Mouse (Mus musculus): ENCODE results near the gene Timd2.
A peak's percentile ranks its signal among the peaks of the same experiment; 100 is the strongest.
"Not testable (repeated sequence)": the region's sequence is repeated elsewhere in the genome, so short reads cannot be mapped to it uniquely, and the experiment has no call there.

Timd2 gene

DNA sequence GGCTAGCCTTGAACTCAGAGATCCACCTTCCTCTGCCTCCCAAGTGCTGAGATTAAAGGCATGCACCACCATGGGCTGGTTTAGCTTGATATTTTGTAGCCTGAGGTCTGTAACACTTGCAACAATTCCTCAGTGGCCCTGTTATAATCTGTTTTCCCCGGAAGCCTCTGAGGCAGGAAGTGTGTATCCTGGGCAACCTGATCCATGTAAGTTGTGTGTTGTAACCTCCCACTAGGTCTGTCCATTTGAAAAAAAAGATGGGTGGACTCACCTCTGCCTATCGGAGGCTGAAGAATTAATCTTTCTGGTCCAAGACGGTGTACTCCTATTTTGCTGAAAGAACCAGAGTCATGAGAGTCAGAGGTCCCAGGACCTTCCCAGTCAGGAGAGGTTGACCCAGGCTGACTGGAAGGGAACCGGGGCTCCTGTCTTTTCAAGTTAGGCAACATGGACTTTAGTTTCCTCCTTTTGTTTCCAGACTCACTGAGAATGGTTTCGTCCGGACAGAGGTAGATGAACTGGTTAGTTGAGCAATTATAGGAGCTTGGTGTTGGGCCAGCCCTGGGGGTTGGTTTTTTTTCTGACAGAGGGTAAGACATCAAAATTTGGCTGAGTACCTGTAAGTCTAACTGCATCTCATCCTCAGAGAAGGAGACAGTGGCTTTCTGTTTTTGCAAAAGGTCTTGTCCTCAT lies at the start of gene Timd2:
Gene Timd2, minus strand, starts transcription at position 398 of the 693 bp plus-strand sequence.
- no peak for DNase-seq (ENCODE audit: low spot score in 2 of 2)

DNA sequence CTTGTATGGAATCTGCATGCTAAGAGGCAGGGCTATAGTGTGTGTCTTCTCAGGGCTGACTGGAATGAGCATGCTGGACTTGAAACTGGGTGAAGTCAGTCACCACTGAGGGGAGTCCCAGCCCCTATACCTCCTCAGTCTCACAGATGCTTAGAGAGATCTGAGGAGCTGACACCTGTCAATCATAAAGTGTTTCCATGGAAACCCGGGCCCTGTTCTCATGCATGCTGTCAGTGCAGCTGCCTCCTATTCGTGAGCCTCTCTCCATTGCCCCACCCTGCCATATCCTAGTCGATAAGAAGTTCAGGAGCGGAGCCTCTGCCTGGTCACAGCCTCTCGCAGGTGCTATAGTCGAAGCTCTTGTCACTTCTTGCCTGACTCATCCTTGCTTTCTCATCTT lies 48.9 kb upstream of the Timd2 start:
- DNase-seq (ENCODE audit: low spot score in 2 of 2), result not testable (repeated sequence)

DNA sequence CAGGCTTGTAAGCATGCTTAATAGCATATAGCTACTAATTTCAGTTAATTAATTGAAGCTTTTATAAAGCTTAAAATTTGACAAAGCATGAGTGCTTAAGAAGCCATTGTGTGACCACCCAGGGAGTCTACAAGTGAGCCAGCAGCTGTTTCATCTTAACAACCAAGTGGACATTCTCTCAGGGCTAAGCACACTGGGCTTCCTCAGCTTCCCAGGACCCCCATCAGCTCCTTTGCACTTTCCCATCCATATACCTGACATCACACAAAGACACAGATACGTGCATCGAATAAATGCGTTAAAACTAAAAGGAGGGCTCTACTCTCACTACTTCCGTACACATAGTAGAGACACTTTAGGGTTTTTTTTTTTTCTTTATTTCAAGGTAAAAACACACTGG lies 47.8 kb upstream of the Timd2 start:
- DNase-seq (ENCODE audit: low spot score in 2 of 2), result no peak

DNA sequence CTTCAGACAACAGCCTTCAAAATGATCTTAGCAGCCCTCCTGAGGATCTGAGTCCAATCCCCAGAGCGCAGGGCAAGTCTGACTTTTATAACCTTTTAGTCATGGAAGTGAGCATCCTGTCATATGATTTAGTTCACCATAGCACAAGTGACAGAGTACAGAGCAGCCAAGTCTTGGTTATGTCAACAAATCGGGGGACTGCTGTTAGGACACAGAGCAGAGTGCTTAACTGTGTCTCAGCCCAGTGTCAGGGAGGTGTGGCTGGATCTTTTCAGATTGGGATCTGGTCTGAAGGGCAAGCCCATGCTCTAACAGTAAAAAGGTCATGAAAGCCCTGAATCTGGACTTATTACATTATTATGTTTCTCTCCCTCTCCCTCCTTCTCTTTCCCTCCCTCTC lies 46.8 kb upstream of the Timd2 start:
- no peak for DNase-seq (ENCODE audit: low spot score in 2 of 2)

DNA sequence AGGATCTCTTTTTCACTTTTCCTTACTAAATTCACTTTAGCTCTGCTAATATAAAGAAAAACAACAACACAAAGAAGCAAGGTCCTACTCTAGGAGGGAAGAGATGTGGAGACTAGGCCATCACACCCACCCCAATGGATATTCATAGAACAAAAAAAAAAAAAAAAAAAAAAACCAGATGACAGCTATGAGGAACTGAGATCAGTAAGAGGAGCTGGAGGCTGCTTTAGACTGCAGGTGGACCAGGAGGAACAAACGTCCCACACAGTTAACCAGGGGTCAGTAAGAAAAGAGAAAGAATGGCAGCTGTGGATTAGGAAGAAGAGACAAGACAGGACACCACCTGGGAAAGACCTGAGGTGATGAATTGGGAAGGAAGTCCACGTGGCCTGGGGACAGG lies 41.1 kb upstream of the Timd2 start:
- DNase-seq (ENCODE audit: low spot score in 2 of 2), result no peak

DNA sequence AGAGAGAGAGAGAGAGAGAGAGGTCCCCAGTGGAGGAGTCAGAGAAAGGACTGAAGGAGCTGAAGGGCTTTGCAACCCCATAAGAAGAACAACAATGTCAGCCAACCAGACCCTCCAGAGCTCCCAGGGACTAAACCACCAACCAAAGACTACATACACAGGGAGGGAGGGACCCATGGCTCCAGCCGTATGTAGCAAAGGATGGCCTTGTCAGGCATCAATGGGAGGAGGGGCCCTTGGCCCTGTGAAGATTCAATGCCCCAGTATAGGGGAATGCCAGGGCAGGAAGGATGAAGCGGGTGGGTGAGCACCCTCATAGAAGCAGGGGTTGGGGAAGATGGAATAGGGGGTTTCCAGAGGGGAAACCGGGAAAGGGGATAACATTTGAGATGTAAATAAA lies 34.9 kb upstream of the Timd2 start:
- no peak for DNase-seq (ENCODE audit: low spot score in 2 of 2)

DNA sequence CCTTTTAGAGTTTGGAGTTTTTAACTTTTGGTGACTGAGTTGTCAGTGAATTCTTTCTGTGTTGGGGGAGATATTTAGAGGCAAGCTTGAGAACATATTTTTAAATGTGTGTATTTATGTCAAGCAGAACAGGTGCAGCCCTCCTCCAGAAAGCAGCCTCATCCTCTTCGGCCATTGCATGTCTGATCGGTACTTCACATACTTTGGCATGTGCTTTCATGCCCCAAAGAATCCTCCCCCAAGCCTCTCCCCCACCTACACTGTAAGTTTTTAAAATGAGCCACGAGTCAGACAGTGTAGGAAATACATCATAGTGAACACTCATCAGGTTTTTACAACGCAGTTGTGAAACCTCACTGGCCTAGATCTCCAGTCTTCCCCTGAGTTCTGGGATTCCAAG lies 34.0 kb upstream of the Timd2 start:
- no peak for DNase-seq (ENCODE audit: low spot score in 2 of 2)

DNA sequence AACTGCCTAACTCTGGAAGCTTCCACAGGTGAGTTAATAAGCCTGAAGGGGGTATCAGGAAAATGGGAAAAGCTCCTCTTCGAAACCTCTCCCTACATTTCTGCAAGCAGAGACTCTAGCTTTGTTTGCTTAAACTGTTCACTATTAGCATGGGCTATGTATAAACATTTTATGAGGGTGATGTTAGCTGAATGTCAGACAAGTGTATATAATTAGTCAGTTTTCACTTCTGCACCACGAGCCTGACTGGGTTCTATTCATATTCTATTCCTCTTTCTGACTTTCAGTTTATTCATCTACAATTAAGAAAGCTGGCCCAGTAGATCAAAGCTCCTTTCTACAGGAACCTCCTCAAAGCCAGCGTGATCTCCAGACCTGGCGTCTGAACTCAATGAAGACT lies 32.6 kb upstream of the Timd2 start:
- DNase-seq (ENCODE audit: low spot score in 2 of 2), result no peak

DNA sequence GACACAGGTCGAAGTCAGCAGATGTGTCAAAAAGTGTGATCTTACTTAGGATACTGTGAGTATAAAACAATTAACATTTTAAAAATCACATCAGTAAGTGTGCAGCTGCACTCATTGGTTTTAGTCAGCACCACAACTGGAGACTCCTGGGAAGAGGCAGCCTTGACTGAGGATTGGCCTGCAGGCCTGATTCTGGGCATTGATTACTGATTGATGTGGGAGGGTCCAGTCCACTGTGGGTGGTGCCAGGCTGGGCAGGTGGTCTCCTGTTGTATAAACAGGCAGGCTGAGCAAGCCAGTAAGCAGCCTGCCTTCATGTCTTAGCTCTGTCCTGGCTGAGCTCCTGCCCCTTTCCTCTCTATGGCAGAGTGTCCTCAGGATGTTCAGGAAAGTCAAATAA lies 28.2 kb upstream of the Timd2 start, which contains the start of gene Havcr1:
Gene Havcr1, plus strand, starts transcription at position 5 of the 400 bp plus-strand sequence.
- not testable (repeated sequence) for DNase-seq (ENCODE audit: low spot score in 2 of 2)

DNA sequence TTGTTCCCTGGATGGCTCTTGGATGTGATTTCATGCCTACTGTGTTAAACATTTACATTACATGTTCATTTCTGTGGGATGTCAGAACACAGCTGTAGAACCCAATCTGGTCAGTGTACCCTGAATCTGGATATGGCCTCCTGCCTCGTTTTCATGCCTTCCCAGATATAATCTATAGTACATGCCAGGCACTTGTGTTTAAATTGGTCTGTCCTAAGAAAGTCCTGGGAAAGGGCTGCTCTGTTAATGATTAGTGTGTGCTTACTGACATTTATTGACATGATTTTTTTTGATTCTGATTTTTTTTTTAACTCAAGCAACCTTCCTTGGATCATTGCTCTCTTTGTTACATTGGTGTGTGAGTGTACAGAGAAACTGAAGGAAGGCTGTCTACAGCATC lies 27.8 kb upstream of the Timd2 start:
- no peak for DNase-seq (ENCODE audit: low spot score in 2 of 2)

DNA sequence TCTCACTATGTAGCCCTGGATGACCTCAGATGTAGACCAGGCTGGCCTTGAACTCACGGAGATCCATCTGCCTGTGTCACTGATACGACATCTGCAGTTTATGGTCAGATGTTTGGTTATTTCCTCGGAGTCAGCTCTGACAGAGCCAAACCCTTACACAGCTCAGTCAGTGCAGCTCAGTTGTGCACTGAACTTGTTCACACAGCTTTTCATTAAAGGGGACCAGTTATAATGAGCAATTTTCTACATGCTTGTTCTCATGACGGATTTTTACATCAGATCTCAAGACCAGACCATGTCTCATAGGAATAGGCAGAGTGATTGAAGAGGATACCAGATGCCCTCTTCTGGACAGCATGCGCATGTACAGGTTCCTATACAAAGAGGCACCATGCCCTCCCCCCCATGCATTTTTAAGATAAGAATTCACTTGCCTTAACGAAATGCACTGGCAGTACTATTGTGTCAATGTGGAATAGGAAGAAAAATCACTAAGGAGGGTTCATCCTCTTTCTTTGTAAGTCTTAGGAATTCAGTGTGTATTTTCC lies 26.5 kb upstream of the Timd2 start:
- DNase-seq (ENCODE audit: low spot score in 2 of 2), result no peak

DNA sequence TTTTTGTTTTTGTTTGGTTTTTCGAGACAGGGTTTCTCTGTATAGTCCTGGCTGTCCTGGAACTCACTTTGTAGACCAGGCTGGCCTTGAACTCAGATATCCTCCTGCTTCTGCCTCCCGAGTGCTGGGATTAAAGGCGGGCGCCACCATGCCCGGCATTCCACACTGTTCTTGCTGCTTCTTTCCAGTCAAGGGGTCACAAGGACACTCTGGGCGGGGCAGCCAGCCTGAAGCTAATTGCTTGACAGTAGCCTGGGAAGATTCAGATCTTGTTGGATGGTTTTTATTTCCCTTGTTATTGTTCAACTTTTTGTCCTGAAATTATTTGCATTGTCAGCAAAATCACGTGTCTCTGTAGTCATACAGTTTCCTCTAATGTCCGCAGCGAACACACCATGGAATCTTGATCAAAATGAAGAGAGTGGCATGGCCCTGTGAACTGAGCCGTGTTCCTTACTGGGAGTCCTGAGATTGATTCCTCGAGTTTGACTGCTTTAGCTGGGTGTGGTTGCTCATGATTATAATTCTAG lies 24.7 kb upstream of the Timd2 start:
- no peak for DNase-seq (ENCODE audit: low spot score in 2 of 2)

DNA sequence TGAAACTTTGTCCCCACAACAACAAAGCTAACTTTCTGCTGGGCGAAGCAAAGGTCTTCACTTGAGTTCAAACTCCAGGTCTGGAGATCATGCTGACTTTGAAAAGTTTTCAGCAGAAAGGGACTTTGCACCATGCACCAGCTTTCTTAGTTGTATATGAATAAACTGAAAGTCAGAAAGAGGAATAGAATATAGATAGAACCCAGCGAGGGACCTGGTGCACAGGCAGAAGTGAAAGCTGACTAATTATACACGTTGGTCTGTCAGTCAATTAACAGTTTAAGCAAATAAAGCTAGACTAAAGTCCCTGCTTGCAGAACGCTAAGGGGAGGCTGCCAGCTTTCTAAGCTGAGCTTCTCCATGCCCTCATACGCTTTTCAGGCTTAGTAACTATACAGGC lies 8.0 kb downstream of the Timd2 start:
- no peak for DNase-seq (ENCODE audit: low spot score in 2 of 2)

DNA sequence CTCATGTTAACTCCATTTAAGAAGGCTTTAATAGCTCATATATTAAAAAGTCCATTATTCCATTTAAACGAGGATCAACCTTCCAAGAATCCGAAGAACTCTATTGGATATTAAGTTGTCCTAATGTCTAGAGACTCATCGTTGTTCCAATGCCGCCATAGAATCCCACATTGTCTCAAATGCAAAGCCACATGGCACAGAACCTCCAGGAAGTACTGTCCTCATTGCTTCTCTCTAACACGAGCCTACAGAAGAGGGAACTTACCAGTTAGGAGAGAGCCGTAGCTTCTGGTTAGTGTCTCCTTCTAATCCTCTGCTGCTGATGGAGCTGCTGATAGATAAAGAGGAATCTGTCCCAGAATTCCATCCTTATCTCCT lies 8.6 kb downstream of the Timd2 start:
- no peak for DNase-seq (ENCODE audit: low spot score in 2 of 2)

DNA sequence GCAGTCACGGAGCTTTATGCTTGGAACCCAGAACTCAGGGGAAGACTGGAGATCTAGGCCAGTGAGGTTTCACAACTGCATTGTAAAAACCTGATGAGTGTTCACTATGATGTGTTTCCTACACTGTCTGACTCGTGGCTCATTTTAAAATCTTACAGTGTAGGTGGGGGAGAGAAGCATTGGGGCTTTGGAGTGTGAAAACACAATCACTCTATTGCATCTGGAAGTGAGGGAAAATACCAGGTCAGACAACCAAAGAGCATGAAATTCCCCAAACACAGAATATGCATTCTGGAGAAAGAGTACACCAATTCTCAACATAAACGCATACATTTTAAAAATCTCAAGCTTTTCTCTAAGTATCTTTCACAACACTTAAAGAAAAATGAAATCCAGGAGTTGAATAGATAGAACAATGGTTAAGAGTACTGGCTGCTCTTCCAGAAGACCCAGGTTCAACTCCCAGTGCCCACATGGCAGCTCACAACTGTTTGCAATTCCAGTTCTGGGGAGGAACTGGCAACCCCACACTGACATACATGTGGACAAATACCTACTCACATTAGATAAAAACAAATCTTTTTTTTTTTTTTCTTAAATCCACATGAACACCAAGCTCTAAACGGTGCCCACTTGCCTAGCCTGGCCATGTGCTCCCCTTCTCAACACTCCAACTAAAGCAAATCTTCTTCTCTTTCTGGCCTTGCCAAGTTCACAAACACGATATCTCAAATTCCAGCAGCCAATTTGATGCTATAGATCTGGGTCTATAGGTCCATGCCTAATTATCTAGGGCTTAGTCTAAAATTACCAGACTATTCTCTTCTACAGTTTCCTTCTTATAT lies 9.2 kb downstream of the Timd2 start:
- no peak for DNase-seq (ENCODE audit: low spot score in 2 of 2)

DNA sequence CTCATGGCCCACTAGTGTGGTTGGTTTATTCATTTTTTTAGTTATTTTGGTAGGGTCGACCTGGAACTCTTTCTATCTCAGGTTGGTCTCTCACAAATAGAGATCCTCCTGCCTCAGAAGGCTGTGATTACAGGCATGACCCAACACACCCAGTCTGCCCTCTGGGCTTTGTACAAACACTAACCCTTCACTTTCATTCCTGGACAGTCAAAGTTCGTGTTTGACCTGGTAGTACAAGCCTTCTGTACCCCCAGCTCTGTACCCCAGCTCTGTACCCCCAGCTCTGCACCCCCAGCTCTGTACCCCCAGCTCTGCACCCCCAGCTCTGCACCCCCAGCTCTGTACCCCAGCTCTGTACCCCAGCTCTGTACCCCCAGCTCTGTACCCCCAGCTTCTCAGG lies 11.0 kb downstream of the Timd2 start:
- DNase-seq (ENCODE audit: low spot score in 2 of 2), result not testable (repeated sequence)

DNA sequence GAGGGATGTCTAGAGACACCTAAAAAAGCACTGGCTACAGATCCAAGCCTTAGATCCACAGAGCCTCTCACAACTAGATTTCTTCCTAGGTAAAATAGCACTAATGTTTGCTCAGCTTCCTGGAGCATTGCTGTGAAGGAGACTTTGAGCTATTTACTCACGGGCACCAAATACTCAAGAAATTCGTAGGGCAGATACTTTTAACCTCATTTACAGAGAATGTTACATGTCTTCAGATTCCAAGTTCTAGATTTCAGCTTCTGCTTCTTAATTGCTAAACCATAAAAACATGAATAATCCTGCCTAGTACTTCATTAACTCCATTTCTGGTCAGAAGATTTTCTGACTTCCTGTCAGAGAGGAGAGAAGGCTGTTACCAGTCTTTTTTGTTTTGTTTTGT lies 16.7 kb downstream of the Timd2 start:
- no peak for DNase-seq (ENCODE audit: low spot score in 2 of 2)

DNA sequence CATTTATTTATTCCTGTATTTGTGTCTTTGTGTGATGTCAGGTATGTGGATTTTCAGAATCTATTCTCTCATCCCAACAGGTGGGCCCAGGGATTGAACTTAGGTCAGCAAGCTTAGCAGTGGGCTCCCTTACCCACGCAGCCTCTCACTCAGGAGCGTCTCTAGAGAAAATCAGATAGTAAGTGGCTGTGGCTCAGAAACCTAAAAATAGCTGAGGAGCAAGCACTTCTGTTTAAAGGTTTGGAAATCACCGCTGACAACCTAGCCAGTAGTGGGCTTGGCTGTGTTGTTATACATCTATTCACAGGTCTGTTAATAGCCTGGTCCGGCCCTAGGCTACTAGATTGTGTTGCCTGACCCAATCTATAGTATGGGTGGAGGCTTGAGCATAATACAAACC lies 23.1 kb downstream of the Timd2 start:
- no peak for DNase-seq (ENCODE audit: low spot score in 2 of 2)

DNA sequence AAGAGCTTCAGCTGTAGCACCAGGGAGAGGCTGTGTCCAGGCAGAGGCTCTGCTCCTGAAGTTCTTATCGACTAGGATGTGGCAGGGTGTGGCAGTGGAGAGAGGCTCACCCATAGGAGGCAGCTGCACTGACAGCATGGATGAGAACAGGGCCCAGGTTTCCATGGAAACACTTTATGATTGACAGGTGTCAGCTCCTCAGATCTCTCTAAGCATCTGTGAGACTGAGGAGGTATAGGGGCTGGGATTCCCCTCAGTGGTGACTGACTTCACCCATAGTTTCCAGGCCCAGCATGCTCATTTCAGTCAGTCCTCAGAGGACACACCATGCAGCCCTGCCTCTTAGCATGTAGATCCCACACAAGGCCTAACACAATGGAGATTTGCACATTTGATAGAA lies 24.0 kb downstream of the Timd2 start:
- DNase-seq (ENCODE audit: low spot score in 2 of 2), result no peak

DNA sequence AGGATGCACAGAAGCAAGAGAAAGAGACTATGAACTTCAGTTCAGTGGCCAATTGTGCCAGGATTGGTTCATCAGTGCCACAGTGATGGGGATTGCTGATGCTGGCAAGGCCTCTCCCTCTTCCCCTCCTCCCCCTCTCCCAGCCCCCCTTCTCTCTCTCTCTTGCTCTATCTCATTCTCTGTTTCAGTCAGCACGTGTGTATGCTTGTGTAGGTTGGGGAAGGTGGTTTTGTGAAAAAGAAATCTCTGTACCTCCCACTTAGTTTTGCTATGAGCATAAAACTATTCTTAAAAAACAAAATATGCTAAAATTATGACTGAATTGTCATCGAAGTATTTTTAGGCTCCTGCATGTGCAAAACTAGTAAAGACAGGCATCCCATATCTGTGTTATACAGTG lies 38.9 kb downstream of the Timd2 start:
- no peak for DNase-seq (ENCODE audit: low spot score in 2 of 2)

DNA sequence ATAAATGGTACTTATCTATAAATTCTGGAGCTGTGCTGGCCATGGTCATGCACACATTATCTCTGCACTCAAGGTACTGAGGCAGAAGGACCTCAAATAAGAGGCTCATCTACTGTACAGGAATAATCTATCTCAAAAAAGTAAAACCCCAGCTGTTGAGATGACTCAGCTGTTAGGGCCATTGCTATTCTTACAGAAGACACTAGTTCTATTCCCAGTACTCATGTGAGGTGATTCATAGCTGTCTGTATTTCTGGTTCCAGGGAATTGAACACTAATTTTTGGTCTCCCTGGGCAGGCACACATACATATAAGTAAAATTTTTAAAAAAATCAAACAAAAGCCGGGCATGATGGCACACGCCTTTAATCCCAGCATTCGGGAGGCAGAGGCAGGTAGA lies 39.8 kb downstream of the Timd2 start:
- DNase-seq (ENCODE audit: low spot score in 2 of 2), result no peak

DNA sequence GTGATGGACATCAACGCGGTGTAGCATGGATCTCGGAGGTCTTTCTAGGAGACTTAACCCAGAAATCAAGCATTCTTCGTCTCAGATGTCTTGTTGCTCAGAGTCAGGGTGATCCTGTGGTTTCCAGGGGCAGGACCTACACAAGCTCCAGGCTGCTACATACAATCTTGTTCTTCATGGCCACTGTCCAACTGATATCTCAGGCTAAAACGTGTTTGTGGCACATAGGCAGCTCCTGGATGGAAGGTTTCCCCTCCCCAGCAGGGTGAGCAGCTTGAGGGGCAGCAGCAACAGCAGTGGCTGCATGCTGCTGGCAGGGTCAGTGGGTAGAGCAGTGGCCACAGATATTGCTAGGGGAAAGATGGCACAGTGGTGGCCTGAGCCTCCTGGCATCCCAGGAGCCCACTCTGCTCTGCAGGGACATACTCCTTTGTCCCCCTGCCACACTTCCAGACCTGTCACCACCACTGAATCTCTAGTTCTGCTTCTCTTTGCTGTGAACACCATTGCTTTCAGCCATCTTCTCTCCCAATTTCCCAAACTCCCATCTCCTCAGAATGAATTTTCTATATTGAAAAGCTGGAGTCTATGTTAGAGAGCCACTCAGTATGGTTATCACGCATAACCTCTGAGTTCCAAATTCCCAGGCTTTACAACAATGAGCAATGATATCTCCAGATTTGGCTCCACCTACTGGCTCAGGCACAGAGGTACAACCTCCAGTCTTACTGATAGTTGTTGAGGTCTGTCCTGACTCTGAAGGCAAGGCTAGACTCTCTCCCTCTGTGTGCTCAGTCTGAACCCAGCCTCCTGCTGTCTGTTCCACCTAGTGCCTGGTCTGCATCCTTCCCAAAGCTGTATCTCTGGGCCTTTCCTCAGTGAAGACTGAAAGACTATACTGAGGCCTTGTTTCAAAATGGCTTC lies 41.0 kb downstream of the Timd2 start:
- DNase-seq (ENCODE audit: low spot score in 2 of 2), result peak in 1 of 2 experiments; percentile 1

All from cerebellum, postnatal 4 days (tissue).